Mouse (Mus musculus): ENCODE results near the gene Inip.

DNA sequence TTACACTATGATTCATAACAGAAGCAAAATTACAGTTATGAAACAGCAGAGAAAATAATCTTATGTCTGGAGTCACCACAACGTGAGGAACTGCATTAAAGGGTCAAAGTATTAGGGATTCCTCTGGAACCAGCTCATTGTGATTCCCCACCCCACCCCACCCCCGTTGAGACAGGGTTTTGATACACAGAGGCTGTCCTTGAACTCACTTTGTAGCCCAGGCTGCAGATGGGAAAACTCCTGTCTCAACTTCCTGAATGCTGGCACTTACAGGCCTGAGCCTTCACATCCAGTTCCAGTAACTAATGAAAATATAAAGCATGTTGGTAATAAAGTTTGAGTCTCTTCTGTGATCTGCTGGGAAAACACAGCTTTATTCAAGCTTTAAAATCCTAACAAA is 16.0 kb downstream of the Inip start:
- TF ChIP-seq CTCF (IDR thresholded peaks at IDR 0.05; ENCODE audit: extremely low read depth, insufficient read depth, insufficient read length, insufficient replicate concordance) (no peak), POLR2A (IDR thresholded peaks at IDR 0.05; ENCODE audit: low read depth, low read length) (no peak)

All from spleen, adult 2 months (tissue).